Mouse (Mus musculus): Measurements from ENCODE around the gene Lactbl1.

The Lactbl1 gene

DNA sequence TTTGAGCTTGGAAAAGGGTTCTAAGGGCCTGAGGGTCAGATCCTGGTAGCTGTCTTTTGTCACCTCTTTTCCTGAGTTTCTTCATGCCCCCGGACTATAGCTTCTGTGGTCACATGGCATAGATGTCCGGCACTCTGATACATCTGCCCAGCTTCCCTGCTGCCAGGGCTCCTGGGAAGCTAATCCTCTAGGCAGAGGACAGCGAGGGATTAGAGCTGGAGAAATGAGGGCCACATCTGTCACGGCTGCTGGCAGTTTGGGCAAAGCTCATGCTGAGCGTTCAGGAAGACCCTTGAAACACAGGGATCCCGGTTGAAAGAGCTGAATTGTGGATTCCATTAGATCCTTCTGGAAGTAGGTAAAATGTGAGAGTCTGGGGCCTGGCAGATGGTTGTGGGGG, at the start of gene Lactbl1:
Gene Lactbl1 (plus strand): TSS at position 234 of the 400 bp plus-strand sequence.
- DNase-seq = no peak

DNA sequence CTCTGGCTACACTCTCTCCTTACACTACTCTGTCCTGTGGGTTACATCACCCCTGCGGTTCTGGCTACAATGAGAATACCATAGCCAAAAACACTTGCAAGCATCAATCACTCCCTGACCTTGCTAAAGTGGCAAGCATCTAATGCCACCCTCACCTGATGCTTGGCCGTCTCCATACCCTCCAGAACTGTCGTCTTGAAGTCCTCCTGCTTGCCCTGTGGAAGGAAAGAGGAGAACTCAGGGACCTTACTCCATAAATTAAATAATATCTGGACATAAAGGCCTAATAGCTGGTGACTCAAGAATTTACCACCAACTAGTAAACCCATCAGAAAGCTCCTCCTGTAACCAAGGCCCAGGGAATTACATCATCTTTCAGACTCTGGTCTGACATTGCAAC, 40.5 kb upstream of the Lactbl1 start:
- no peak for DNase-seq

DNA sequence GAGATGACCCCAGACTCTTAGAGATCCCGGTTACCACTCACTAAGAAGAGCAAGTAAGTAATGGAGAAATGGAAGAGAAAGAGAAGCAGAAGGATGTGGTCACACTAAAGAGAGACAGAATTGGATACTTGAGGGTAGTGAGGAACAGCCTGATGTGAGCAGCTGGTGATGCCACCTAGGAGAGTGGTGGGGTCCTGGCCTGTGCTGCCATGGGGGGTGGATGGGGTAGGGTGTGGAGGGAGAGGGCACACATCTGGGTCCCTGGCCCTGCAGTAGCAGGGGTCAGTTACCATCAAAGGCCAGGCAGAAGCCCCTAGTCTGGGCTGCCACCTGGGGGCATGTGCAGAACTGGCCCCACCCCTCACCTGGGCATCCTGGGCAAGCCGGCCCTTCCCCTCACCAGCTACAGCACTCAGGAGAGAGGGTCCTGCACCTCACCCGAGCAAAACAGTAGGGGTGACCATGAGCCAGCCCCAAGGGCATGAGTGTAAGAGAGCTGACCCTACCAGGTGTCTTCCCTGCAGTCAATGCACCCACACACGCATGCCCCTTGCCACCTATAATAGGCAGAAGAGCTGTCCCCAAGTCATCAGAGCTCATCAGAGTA, 35.1 kb upstream of the Lactbl1 start:
- DNase-seq = no peak

DNA sequence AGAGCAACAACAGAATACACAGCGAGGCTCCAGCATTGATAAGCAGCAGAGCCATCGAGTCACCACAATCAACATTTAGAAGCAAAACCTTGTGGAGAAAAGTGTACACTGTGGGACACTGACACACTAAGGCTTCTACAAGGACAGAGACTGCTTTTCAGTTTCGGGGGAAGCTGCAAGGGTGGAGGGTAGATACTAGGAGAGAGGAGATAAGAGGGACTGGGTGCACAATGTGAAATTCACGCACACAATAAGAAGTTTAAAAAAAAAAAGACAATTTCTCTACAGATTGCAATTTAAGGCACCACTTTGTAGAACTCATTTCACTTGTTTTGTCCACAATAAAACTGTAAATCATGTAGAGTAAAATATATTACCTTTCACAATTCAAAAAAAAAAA, 34.4 kb upstream of the Lactbl1 start:
- no peak for DNase-seq

DNA sequence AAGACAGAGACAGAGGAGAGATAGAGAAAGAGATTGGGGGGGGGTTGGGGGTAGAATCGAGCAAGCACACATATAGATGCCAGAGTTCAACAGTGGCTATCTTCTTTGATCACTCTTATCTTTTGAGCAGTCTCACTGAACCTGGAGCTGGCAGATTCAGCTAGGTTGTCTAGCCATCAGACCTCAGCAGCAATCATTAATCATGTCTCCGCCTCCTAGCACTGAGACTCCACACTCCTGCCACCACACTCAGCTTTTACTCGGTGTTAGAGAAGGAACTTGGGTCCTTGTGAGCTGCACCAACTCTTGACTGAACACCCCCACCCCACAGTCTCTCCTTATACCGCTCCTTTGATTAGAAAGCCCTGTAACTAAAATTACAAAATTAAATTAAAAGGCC, 30.3 kb upstream of the Lactbl1 start:
- no peak for DNase-seq

DNA sequence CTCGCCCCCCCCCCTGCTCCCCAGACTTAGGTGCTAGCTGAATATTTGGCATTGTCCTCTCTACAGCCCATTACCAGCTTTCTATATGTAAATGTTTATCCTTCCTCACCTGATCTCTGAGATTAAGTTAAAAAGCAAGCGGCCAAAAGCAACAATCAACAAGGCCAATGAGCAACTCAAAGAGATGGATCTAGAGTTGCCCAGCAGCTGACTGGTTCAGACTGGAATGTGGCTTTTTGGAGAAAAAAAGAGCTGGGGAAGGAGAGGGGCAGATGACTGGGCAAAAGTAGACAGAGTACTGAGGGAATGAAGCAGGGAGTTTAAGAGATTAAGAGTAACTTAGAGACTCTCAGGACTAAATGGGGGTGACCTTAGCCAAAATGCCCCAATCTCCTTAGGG, 28.4 kb upstream of the Lactbl1 start:
- DNase-seq = no peak

DNA sequence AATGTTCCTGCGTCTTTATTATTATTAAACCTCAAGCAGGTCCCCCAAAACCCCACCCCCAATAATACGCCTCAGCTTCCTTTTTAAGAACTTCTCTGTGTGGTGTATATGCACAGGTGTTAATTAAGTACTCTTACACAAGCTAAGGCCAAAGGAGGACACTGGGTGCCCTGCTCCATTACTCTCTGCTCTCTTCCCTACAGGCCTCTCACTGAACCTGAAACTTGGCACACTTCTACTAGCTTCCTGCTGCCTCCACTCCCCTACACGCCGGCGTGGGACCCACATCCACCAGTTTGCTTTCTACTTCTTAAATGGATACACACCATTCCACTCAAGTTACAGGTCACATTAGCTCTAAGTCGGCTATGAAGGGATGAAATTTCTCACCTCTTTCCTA, 27.2 kb upstream of the Lactbl1 start:
- no peak for DNase-seq

DNA sequence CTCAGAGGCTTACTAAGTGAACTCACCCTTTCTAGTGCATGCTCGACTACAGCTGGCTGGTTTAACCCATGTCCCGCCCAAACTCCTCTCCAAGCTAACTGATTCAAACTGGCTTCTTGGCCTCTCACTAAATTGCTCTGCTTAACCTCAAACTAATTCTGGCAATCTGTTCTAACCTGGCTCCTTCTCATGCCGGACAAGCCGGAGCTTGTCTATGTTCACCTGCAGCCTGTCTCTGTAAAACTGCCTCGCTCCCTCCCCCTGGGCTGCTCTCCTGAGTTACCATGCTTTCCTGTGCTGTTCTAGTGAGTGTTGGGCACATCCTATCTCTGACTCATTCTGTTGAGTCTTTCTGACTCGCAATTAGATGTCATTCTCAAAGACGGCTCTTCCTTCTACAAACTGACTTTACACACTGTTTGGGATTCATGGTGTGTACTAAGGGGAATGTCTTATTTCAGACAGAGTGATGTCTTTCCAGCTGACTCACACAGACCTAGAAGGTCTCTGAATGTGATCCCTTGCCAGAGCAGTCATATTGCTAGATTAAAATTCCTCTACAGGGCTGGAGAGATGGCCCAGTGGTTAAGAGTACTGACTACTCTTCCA, 24.0 kb upstream of the Lactbl1 start:
- no peak for DNase-seq

DNA sequence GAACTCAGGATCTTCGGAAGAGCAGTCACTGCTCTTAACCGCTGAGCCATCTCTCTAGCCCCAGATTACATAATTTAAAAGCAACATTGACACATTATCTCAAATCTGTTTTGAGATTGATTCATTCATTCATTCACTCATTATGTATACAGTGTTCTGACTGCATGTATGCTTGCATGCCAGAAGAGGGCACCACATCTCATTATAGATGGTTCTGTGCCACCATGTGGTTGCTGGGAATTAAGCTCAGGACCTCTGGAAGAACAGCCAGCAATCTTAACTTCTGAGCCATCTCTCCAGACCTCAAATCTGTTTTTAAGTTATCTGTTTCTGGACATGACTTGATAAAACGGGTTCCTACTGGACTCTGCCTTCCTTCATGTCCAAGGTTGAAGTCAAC, 22.6 kb upstream of the Lactbl1 start:
- DNase-seq = no peak

DNA sequence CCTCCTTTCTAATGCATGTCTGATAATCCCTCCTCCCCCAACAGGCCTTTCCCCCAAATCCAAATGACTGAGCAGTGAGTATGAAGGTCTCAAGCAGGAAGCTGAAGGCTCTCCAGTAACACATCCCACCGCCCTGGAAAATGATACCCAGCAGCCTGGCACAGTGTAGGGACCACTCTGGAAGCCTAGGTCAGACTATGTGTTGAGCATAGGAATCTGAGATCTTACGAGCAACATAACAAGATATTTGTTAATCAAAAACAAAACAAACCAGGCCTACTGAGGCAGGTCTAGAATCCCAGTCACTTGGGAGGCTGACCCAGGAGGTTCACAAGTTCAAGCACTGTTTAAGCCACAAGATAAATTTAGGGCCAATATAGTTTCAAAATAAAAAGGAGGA, 21.9 kb upstream of the Lactbl1 start:
- DNase-seq = no peak

DNA sequence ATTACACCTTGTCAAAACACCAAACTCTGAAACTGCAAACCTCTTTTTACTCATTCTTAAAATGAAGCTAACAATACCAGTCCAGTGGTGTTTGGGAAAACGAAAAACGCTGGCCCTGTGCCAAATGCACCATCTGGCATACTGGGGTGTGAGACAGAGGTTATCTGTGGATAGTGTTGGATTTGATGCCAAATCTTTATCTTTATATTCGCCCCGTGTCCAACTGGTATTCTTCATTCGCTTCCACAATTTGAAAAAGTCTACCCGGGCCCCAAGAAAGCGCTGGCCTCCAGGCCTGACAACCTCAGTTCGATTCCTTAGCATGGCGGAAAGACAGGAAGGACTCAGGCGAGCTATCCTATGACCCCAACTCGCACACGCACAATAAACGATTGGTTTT, 20.9 kb upstream of the Lactbl1 start:
- peak; percentile 47 to 48 for DNase-seq

DNA sequence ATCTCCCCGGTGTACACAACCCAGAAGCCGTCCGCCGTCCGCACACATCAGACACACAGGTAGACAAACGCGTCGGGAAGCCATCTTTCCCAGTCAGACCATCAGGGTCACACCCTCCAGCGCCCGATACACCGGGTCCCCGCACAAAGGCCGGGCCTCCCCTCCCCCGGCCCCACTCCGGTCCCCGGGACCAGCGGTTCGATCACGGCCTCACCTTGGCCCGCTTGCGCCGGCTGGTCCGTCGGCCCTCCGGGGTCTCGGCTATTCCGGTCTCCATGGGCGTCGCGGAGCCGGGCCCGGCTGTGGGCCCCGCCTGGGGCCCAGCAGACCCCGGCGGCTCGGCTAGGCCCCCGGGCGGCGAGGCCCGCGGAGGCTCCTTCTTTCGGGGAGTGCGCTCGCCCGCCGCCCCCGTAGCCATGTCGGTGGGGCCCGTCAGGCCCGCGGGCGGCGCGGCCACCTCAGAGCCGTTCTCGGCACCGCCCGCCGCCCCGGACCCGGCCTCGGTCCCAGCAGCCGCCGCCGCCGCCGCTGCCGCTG, 20.3 kb upstream of the Lactbl1 start:
- DNase-seq = peak; percentile 59 to 69

DNA sequence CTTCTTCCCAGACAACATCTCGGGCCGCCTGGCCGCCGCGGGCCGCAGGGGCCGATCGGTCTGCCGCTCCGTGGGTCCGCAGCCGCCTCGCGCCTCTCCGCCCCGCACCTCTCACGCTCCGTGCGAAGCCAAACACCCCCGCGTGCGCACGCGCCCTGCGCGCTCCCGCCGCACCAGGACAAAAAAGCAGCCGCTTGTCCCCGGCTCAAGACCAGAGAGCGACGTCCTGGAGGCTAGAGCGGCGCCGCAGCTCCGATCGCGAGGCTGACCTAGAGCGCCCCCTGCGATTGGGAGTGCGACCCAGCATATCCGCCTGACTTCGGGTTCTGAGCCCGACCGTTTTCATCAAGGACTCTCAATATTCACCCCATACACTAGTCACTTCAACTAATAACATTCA, 19.9 kb upstream of the Lactbl1 start, which contains the start of gene Kdm1a:
Gene Kdm1a (minus strand): TSS at position 156 of the 400 bp plus-strand sequence.
- peak; percentile 97 to 98 for DNase-seq

DNA sequence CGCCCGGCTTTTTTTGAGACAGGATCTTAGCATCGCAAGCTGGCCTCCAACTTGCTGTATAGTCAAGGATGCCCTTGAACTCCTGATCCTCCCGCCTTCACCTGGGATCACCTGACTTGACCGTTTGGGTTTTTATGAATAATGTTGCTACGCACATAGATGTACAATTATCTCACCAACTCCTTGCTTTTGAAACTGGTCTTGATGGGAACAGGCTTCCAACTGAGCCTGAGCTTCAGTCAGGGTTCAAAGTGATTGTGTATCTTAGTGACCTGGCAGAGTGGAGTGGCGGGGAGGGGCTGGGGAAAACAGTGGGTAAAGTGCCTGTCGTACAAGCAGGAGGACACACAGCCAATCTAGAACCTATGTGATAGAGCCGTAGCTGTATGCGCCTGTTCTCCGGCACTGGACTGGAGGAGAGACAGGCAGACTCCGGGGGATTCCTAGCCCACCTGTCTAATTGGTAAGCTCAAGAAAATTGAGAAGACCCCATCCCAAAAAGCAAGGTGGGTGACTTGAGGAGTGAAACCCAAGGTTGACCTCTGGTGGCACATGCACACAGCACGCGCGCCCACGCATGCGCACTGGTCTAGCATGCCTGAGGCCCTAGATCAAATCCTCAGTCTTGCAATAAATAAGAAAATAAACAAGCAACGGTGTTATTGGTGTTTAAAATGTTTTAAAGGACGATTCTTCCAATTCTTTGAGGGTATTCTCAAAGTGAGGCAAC, 16.5 kb upstream of the Lactbl1 start:
- DNase-seq = no peak

DNA sequence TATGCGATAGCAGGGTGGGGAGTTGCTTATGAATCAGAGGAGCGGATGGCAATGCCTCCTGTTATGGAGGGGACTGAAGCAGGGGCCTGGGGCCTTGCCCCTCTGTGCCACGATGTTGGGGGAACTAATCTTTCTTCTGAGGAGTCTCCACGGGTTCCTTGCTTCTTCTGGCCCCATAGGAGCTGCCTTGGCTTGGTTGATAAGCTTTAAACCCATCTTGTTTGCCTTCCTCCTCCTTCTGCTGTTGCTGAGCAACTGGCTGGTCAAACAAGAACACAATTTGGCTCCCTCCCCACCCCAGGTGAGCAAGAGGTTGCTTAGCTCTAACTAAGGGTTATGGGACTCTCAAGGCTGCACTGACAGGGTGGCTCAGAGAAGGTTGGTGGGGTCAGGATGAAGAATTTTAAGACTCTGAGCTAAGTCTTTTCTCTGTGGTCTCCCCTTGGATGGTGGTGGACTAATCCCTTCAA, 12.0 kb upstream of the Lactbl1 start, which contains the start of gene Tex46:
Gene Tex46 (plus strand): TSS at position 51 of the 470 bp plus-strand sequence.
- no peak for DNase-seq

DNA sequence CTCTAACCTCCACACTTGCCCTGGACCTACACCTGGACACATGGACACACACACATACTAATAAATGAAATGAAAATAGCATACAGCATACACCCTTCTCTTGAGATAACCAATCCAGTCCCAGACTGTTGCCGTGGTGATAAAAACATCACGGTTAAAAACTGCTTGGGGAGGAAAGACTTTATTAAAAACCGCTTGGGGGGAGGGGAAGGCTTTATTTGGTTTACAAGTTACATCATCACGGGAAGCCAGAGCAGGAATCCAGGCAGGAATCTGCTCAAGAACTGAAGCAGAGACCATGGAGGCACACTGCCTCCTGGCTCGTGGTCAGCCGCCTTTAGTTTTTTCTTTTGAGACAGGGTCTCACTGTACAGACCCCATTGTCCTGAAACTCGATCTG, 8.8 kb upstream of the Lactbl1 start:
- no peak for DNase-seq

DNA sequence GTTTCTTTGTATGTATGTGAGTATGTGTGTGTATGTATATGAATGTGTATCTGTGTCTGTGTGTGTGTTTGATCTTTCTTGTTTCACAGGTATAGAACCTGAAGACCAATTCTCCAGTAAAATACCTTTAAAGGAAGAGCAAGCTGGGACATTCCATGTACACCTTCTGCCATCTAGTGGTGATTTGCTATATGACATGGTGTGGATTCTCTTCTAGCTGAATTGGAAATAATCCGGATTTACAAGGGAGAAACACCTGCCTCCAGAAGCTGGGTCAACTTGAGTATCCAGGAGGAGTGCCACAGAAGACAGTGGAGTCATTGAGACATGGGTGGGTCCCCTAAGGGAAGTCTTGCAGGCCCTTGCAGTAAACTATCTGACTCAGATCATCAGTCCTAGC, 1.1 kb upstream of the Lactbl1 start:
- peak; percentile 57 to 58 for DNase-seq

DNA sequence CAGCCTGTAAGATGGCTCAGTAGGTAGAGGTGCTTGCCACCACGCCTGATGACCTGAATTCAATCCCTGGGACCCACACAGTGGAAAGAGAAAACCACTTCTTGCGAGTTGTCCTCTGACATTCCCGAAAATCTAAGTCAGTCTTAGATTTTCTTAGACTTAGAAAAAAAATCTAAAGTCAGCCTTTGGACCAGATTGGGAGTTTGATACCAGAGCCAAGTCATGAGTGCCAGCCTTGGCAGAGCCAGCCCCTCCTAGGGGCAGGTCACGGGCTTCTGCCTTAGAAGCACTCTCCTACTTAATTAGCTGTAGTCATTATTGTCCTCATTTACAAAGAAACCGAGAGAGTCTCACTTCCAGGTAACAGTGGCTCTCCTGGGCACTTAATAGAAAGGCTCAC, 465 bp upstream of the Lactbl1 start:
- DNase-seq = no peak

DNA sequence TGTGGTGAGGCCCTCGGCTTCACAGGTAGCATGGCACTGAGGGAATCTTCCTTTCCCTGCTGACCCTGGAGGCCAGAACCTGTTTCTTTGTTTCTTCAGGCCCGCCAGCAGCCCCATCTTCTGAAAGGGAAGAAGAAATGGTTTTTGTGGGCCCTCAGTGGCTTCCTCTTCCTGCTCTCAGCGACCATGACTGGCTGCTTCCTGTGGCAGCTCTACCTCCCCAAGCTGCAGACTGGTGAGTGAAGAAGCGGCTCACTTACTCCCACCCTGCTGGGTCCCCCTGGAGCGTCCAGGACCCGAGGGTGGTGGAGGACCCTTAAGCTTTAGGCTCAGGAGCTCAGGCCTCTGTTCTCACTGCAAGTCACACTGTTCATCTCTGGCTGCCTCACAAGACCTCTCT, 4.2 kb downstream of the Lactbl1 start:
- DNase-seq = peak; percentile 27 to 28

DNA sequence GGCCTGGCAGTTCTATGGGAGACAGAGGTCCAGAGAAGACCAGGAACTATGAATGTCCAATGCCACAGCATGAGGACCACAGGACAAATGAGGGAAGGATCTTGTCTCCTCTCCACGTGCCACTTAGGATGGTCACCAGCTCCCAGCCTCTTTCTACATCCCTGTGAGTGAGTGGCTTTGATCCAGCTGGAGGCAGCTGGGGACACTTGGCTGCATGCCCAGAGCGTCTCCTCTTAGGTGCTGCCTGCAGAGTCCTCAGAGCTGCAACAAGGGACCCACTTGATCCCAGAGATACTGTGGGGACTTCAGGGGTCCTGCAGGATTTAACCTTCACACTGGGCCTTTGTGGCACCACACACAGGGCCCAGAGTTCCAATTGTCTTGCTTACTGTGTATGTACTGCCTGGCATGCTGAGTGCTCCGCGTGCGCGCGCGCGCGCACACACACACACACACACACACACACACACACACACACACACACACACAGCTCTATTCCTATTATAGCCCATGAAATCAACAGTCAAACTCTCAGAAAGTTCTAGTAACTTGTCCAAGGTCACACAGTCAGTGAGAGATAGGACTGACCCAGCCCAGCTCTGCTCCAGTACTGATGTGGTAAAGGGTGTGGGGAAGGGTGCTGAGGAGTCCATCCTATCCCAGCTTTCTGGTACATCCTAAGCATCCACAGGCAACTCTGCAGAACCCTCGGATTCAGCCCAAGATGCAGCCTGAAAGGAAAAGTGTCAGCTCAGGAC, 9.0 kb downstream of the Lactbl1 start:
- DNase-seq = no peak

DNA sequence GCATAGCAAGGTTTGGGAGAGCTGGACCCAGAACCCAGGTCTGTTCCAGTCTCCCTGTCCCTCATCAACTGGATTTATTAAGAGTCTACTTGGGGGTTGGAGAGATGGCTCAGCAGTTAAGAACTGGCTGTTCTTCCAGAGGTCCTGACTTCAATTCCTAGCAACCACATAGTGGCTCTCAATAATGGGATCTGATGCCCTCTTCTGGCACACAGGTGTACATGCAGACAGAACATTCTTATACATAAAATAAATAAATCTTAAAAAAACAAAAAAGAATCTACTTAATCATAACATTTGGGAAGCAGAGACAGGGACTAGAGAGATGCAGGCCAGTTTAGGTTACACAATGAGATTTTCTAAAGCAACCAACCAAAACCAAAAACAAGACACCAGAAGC, 13.6 kb downstream of the Lactbl1 start:
- no peak for DNase-seq

DNA sequence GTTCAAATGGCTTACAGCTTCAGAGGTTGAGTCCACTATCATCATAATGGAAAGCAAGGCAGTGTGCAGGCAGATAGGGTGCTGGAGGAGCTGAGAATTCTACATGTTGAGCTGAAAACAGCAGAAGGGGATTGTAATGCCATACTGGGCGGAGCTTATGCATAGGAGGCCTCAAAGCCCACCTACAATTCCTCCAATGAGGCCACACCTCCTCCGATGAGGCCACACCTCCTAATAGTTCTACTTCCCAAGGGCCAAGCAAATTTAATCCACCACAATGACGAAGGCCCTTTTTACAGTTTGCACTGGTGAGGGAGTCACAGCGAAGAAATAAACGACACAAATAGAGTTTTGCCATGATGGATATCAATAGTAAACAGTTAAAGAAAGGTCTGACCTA, 14.1 kb downstream of the Lactbl1 start:
- no peak for DNase-seq

DNA sequence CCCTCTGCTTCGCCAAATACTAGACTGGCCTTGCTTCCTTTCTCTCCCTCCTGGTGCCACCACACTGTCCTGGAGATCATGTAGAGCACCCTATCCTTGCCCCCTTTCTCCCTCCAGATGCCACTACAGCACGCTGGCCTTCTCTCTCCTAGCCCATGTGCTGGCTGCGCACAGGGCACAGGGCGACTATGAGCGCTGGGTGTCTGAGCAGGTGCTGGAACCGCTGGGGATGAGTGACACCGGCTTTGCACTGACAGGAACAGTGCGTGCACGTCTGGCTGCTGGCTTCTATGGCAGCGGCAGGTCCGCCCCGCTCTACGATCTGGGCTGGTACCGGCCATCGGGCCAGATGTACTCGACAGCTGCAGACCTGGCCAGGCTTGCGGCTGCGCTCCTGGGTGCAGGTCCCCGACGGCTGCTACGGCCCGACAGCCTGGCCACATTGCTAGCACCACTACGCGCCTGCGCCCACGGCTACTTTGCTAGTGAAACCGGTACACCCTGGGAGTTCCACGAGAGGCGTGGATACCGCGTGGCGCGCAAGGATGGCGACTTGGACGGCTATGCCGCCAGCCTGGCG, 14.7 kb downstream of the Lactbl1 start:
- DNase-seq = no peak
